Mouse (Mus musculus) hindbrain, postnatal 0 days (tissue): Measurements from ENCODE around the gene Coro7. TPM values are rescaled to one million over a fixed set of nuclear protein-coding genes. Genes with fewer than 3 reads are reported as not detected.
A peak's percentile ranks its signal among the peaks of the same experiment; 100 is the strongest.
"Not testable (repeated sequence)": the region's sequence is repeated elsewhere in the genome, so short reads cannot be mapped to it uniquely, and the experiment has no call there.

Experiments used
- ATAC-seq: fragments of 200-750 bp; cut with Nextera tagmentation; 2 replicates; pipeline ENCODE4 v1.8.0; 2017; ENCODE audit warnings: mild to moderate bottlenecking, moderate TSS enrichment, moderate library complexity
- DNase-seq: peaks from one replicate; pipeline ENCODE4 v3.0.0-alpha.2; 2015; ENCODE audit warnings: low spot score
- H3K27ac ChIP-seq: fragments of 300-500 bp; sonication (generic); 2 replicates; pipeline ENCODE4 v1.5.1; 2014; ENCODE audit warnings: mild to moderate bottlenecking
- H3K27me3 ChIP-seq: fragments of 300-500 bp; sonication (generic); 2 replicates; pipeline ENCODE4 v1.6.1; 2014; ENCODE audit warnings: low read length, mixed read lengths; ENCODE audit not compliant: insufficient read depth
- H3K36me3 ChIP-seq: fragments of 300-500 bp; sonication (generic); 2 replicates; pipeline ENCODE4 v1.6.1; 2014; ENCODE audit warnings: low read length, mixed read lengths; ENCODE audit not compliant: insufficient read depth
- H3K4me1 ChIP-seq: fragments of 300-500 bp; sonication (generic); 2 replicates; pipeline ENCODE4 v1.6.1; 2014; ENCODE audit warnings: antibody characterized with exemption, low read length, mixed read lengths; ENCODE audit not compliant: insufficient read depth
- H3K4me2 ChIP-seq: fragments of 300-500 bp; sonication (generic); 2 replicates; pipeline ENCODE4 v1.6.1; 2014; ENCODE audit warnings: low read depth, mild to moderate bottlenecking, low read length, moderate library complexity, mixed read lengths
- H3K4me3 ChIP-seq: fragments of 300-500 bp; sonication (generic); 2 replicates; pipeline ENCODE4 v1.5.1; 2014; ENCODE audit warnings: low read length
- H3K9ac ChIP-seq: fragments of 300-500 bp; sonication (generic); replicated peaks from 2 replicates; pipeline ENCODE4 v1.6.1; 2014; ENCODE audit warnings: mild to moderate bottlenecking, low read length, moderate library complexity, mixed read lengths
- H3K9me3 ChIP-seq: fragments of 300-500 bp; sonication (generic); 2 replicates; pipeline ENCODE4 v1.6.1; 2016; ENCODE audit warnings: low read length, mixed read lengths
- CTCF ChIP-seq: IDR thresholded peaks from 2 replicates; pipeline ENCODE4 v1.5.1; 2016; ENCODE audit warnings: antibody characterized with exemption, control low read depth, low read depth
- WGBS: fragments of 180-500 bp; shearing (Covaris S2); extraction: QIAGEN DNeasy Blood & Tissue Kit; methylation state at CpG from one replicate; pipeline ENCODE4 v1.1.7; 2014; 5-methylcytosine and 5-hydroxymethylcytosine counted together
- polyA plus RNA-seq: library from polyadenylated mRNA; unstranded; fragments of >200 nt; fragmentation: Nextera tagmentation; extraction: Ambion mirVana; gene quantifications from 2 replicates; pipeline ENCODE4 v1.2.1, GENCODE M21; 2015
- total RNA-seq: library from RNA; depleted of rRNA; stranded (reverse); fragments of >200 nt; gene quantifications from 2 replicates; pipeline ENCODE4 v1.2.3, GENCODE M21; 2014

The Coro7 gene
- total and polyA plus RNA-seq, 2 experiments from 2014 or later = 29.1 to 43.3 TPM

DNA sequence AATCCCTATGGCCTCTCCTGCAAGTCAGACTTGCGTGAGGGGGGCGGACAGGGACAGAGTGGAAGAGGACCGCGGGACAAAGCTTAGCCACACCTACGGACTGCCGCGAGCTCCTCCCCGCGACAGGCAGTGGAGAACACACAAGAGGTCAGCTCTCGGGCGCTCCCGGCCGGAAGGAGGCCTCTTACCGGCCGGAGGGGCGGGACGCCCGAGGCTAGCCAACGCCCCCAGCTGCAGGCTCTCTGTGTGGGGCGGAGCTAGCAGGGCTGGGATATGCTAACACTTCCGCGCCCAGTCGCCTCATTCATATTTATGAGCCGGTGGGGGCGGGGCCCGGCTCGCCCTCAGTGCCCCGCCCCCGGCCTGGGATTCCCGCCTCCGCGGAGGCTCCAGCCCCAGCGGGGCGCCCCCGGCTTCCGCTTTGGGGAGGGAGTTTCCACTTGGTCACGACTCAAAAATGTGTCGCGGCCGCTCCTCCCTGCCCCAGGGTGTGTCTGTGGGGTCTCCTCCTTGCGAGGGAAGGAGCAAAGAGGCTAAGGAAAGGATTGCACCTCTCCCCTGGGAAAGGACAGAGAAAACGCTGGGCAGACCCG is 93.0 kb downstream of the Coro7 start:
- Histone ChIP-seq H3K27me3 (no peaks in the 10 kb centered on the region), H3K27ac (peak overlapping the region; percentile 65), H3K9me3 (no peaks in the 10 kb centered on the region), H3K4me2 (peak overlapping the region; percentile 78), H3K36me3 (no peaks in the 10 kb centered on the region), H3K4me3 (peak overlapping the region; percentile 54), H3K4me1 (peaks cover 3% of the 10 kb centered on the region; the same call in 1 of the 2 replicates), H3K9ac (peak overlapping the region; percentile 53)
- ATAC-seq (peak; percentile 98), DNase-seq (peak; percentile 95)
- WGBS = under 1% methylated on average over 43 of the region's 43 CpGs
- TF ChIP-seq CTCF = 0 out of 2 replicates have a peak, but pooled peaks have one; percentile 33

DNA sequence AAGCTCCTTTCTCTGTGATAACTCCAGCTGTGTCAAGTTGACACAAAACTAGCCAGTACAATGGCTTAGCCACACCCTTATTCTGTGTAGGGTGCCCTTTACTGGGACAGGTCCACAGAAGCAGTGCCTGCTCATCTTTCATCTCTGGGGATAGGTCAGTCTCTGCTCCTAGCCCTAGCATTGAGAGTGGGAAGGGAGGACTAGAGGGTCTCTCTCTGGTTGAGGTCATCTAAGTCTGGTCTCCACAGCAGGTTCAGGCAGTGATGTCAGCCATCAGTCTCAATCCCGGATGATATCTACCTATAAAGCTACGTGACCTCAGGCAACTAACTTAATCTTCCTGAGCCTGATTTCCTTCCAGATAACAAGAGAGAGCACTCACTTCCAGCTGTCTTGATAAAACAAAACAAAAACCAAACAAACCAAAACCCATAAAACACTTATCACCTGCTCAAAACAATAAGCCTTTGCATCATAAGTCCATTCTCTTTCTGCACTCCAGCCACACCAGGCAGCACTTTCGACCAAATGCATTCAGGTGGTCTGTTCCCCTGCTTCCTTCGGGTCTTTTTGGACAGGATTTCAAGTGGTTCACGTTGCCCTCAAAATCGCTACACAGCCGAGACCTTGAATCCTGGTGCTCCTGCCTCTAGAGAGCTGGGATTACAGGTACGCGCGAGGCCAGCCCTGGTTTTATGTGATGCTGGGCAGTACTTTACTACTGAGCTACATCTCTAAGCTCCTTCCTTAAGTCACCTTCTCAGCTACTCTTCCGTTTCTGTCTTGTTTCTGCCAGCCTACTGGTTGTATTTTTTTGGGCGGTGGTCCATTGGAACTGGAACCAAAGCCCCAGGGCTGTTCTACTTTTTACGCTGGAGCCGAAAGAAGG is 93.7 kb downstream of the Coro7 start:
- peak overlapping the region; percentile 65 for H3K27ac ChIP-seq
- peak overlapping the region; percentile 53 for H3K9ac ChIP-seq
- H3K4me2 ChIP-seq = peak overlapping the region; percentile 78
- no peaks in the 10 kb centered on the region for H3K27me3 ChIP-seq
- ATAC-seq = peak; percentile 35
- H3K36me3 ChIP-seq = no peaks in the 10 kb centered on the region
- H3K4me3 ChIP-seq = peak overlapping the region; percentile 54
- H3K9me3 ChIP-seq = no peaks in the 10 kb centered on the region
- peaks cover 3% of the 10 kb centered on the region; the same call in 1 of the 2 replicates for H3K4me1 ChIP-seq
- TF ChIP-seq CTCF = no peak
- 11% methylated on average over 14 of the region's 14 CpGs for WGBS
- DNase-seq = no peak

DNA sequence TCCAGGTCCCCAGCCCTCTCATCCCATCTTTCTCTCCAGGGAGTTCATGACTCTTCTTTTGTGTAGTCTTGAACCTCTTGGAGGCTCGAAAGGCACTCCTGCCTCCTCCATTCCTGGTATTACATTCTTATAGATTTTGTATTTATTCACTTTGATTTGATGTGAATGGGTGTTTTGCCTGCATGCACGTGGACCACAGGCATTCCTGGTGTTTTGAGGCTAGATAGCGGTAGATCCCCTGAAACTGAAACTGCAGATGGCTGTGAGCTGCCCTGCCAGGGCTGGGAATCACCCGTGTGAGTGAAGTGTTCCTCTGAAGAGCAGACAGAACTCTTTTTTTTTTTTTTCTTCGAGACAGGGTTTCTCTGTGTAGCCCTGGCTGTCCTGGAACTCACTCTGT is 95.1 kb downstream of the Coro7 start:
- no peak overlapping the region for H3K4me3 ChIP-seq
- H3K36me3 ChIP-seq = no peaks in the 10 kb centered on the region
- H3K9me3 ChIP-seq = no peaks in the 10 kb centered on the region
- H3K9ac ChIP-seq = no peak overlapping the region
- peaks cover 3% of the 10 kb centered on the region; the same call in 1 of the 2 replicates for H3K4me1 ChIP-seq
- TF ChIP-seq CTCF = no peak
- DNase-seq (no peak), ATAC-seq (no peak)
- 71% methylated on average over 5 of the region's 5 CpGs for WGBS
- no peaks in the 10 kb centered on the region for H3K27me3 ChIP-seq
- no peak overlapping the region for H3K4me2 ChIP-seq
- no peak overlapping the region for H3K27ac ChIP-seq

DNA sequence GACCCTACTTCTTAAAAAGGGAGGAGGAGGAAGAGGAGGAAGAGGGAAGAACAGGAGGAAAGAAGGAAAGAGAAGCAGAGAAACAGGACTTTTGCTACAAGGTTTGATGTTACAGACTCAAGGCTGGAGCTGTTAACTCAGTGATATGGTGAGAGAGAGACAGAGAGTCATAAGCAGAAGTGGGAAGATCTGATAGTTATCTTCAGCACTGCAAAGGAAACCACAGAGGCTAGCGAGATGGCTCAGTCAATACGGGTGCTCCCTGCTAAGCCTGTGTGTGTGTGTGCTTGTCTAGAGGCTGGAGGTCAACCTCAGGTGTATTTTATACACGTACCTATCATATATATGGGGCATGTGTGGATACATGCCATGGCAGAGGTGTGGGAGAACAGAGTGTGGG is 95.8 kb downstream of the Coro7 start:
- TF ChIP-seq CTCF = no peak
- Histone ChIP-seq H3K4me1 (peaks cover 3% of the 10 kb centered on the region; the same call in 1 of the 2 replicates), H3K9me3 (no peaks in the 10 kb centered on the region), H3K4me2 (no peak overlapping the region), H3K27ac (no peak overlapping the region), H3K36me3 (no peaks in the 10 kb centered on the region), H3K27me3 (no peaks in the 10 kb centered on the region), H3K9ac (no peak overlapping the region), H3K4me3 (no peak overlapping the region)
- no peak for ATAC-seq
- DNase-seq = no peak
- WGBS = 84% methylated on average over 3 of the region's 3 CpGs

DNA sequence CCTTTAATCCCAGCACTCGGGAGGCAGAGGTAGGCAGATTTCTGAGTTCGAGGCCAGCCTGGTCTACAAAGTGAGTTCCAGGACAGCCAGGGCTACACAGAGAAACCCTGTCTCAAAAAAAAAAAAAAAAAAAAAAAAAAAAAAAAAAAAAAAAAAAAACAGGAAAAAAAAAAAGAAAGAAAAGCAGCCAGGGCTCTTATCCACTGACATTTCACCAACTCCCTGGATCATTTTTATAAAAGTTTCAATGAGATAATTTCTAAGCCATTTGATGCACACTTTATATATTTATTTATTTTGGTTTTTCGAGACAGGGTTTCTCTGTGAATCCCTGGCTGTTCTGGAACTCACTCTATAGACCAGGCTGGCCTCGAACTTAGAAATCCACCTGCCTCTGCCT is 98.4 kb downstream of the Coro7 start:
- not testable (repeated sequence) for H3K9ac ChIP-seq, ATAC-seq, H3K36me3 ChIP-seq, H3K27ac ChIP-seq, H3K9me3 ChIP-seq, H3K4me3 ChIP-seq, H3K27me3 ChIP-seq, DNase-seq, H3K4me1 ChIP-seq, H3K4me2 ChIP-seq
- WGBS = 95% methylated on average over 3 of the region's 4 CpGs

DNA sequence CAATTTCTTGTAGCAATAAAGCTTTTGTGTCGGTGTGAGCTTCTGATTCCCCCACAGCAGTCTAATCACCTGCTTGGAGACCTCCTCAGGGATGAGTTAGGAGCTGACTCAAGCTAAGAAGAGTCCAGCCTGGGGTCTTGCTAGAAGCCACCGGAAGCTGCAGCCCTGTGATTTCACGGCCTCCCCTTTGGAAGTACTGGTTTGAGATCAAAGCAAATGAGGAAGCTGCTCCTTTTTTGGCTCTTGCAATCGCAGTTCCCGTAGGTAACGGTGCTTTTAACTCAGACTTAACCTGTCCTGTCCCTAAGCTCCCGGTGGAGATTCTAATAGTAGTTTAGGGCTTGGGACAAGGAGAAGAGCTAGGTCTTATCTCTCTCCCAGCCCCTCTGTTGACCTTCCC is 100.9 kb downstream of the Coro7 start:
- H3K4me1 ChIP-seq = no peaks in the 10 kb centered on the region
- 79% methylated on average over 7 of the region's 7 CpGs for WGBS
- no peak for ATAC-seq

More for the DNA sequence above, 100.9 kb downstream of the Coro7 start:
- Histone ChIP-seq H3K36me3 (no peaks in the 10 kb centered on the region), H3K27ac (no peak overlapping the region), H3K4me3 (no peak overlapping the region), H3K9ac (no peak overlapping the region), H3K27me3 (no peaks in the 10 kb centered on the region), H3K9me3 (no peaks in the 10 kb centered on the region), H3K4me2 (no peak overlapping the region)
- no peak for DNase-seq
- TF ChIP-seq CTCF = no peak
